Mouse (Mus musculus): ENCODE data around the gene Napb. TPM values are rescaled to one million over a fixed set of nuclear protein-coding genes. Genes with fewer than 3 reads are reported as not detected.

Napb gene
- polyA plus RNA-seq, 1 experiment from 2014 or later = 2.8 TPM

GRCm38 (mm10) chr2:148686862-148687261 is 45.4 kb downstream of the Napb start:
- Histone ChIP-seq H3K4me2 (no peak overlapping the region), H3K4me3 (ENCODE audit: low read depth, low read length) (no peak overlapping the region), H3K36me3 (ENCODE audit: insufficient read depth) (peaks cover 71% of the 10 kb centered on the region), H3K9ac (no peak overlapping the region), H3K9me3 (ENCODE audit: low read depth, low read length) (no peaks in the 10 kb centered on the region), H3K27ac (ENCODE audit: low read depth) (no peak overlapping the region), H3K4me1 (ENCODE audit: insufficient read depth) (no peaks in the 10 kb centered on the region), H3K27me3 (ENCODE audit: insufficient read depth, low read length) (no peaks in the 10 kb centered on the region)
- DNase-seq (no peak), ATAC-seq (ENCODE audit: insufficient read depth) (no peak)
- no peak for TF ChIP-seq CTCF (IDR thresholded peaks at IDR 0.05; ENCODE audit: low read depth)
- WGBS = 88% methylated on average over 1 of the region's 1 CpGs

GRCm38 (mm10) chr2:148685709-148686108 is 46.6 kb downstream of the Napb start:
- Histone ChIP-seq H3K9me3 (ENCODE audit: low read depth, low read length) (no peaks in the 10 kb centered on the region), H3K4me3 (ENCODE audit: low read depth, low read length) (no peak overlapping the region), H3K4me2 (no peak overlapping the region), H3K36me3 (ENCODE audit: insufficient read depth) (peaks cover 59% of the 10 kb centered on the region), H3K4me1 (ENCODE audit: insufficient read depth) (no peaks in the 10 kb centered on the region), H3K9ac (no peak overlapping the region), H3K27me3 (ENCODE audit: insufficient read depth, low read length) (no peaks in the 10 kb centered on the region), H3K27ac (ENCODE audit: low read depth) (no peak overlapping the region)
- no peak for TF ChIP-seq CTCF (IDR thresholded peaks at IDR 0.05; ENCODE audit: low read depth)
- ATAC-seq (ENCODE audit: insufficient read depth) (no peak), DNase-seq (no peak)
- 82% methylated on average over 3 of the region's 3 CpGs for WGBS

- ATAC-seq (ENCODE audit: insufficient read depth) = no peak
- Histone ChIP-seq H3K4me3 (ENCODE audit: low read depth, low read length) (no peak overlapping the region), H3K27ac (ENCODE audit: low read depth) (no peak overlapping the region), H3K9me3 (ENCODE audit: low read depth, low read length) (no peaks in the 10 kb centered on the region), H3K9ac (no peak overlapping the region), H3K27me3 (ENCODE audit: insufficient read depth, low read length) (no peaks in the 10 kb centered on the region), H3K4me1 (ENCODE audit: insufficient read depth) (no peaks in the 10 kb centered on the region), H3K36me3 (ENCODE audit: insufficient read depth) (peaks cover 52% of the 10 kb centered on the region), H3K4me2 (no peak overlapping the region)
- no peak for TF ChIP-seq CTCF (IDR thresholded peaks at IDR 0.05; ENCODE audit: low read depth)
- WGBS = 89% methylated on average over 2 of the region's 2 CpGs
- no peak for DNase-seq
Observed at GRCm38 (mm10) chr2:148684972-148685371, 47.3 kb downstream of the Napb start.

- H3K4me1 ChIP-seq (ENCODE audit: insufficient read depth) = no peaks in the 10 kb centered on the region
- no peak overlapping the region for H3K4me3 ChIP-seq (ENCODE audit: low read depth, low read length)
- no peaks in the 10 kb centered on the region for H3K9me3 ChIP-seq (ENCODE audit: low read depth, low read length)
- peaks cover 42% of the 10 kb centered on the region for H3K36me3 ChIP-seq (ENCODE audit: insufficient read depth)
- no peaks in the 10 kb centered on the region for H3K27me3 ChIP-seq (ENCODE audit: insufficient read depth, low read length)
- no peak overlapping the region for H3K9ac ChIP-seq
- 81% methylated on average over 1 of the region's 1 CpGs for WGBS
- ATAC-seq (ENCODE audit: insufficient read depth) (no peak), DNase-seq (no peak)
- no peak overlapping the region for H3K27ac ChIP-seq (ENCODE audit: low read depth)
- TF ChIP-seq CTCF (IDR thresholded peaks at IDR 0.05; ENCODE audit: low read depth) = no peak
- H3K4me2 ChIP-seq = no peak overlapping the region
Observed at GRCm38 (mm10) chr2:148683031-148683430, 49.2 kb downstream of the Napb start.

GRCm38 (mm10) chr2:148681461-148681891 is 50.8 kb downstream of the Napb start:
- peak; percentile 64 for TF ChIP-seq CTCF (IDR thresholded peaks at IDR 0.05; ENCODE audit: low read depth)
- ATAC-seq (ENCODE audit: insufficient read depth) = peak; percentile 70
- H3K27me3 ChIP-seq (ENCODE audit: insufficient read depth, low read length) = no peaks in the 10 kb centered on the region
- H3K9me3 ChIP-seq (ENCODE audit: low read depth, low read length) = no peaks in the 10 kb centered on the region
- peak overlapping the region; percentile 65; the same call in 1 of the 2 replicates for H3K27ac ChIP-seq (ENCODE audit: low read depth)
- H3K9ac ChIP-seq = peak overlapping the region; percentile 73
- 5% methylated on average over 17 of the region's 17 CpGs for WGBS
- H3K4me3 ChIP-seq (ENCODE audit: low read depth, low read length) = peak overlapping the region; percentile 76
- peaks cover 38% of the 10 kb centered on the region for H3K36me3 ChIP-seq (ENCODE audit: insufficient read depth)
- H3K4me2 ChIP-seq = peak overlapping the region; percentile 89
- peak; percentile 67 for DNase-seq
- 0 out of 2 replicates have a peak, but pooled peaks cover 4% of the 10 kb centered on the region for H3K4me1 ChIP-seq (ENCODE audit: insufficient read depth)

DNA sequence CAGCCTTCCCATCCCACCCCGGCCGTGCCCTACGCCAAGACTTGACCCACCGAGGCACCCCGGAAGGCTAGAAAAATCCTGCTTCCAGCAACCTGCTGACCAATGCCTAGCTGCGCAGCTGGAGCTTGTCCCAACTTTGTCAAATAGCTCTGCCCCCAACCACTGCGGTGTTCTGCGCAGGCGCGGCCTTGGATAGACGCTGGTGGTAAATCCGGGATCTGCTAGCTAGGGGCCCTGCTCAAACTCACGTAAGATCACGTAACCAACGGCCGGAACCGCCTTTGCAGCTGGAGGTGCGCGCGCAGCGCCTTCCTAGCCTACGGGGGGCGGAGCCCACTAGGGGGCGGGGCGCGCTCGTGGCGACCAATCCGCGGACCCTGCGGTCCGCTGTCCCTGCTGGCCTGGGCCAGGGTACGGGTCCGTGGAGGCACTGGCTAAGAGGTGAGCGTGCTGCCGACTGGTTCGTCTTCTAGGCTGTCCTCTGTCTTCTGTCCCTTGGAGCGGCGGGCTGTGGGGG is 51.4 kb downstream of the Napb start, which contains the start of gene Gzf1:
Gene Gzf1, plus strand, starts transcription at position 249 of the 517 bp plus-strand sequence.
- Histone ChIP-seq H3K9me3 (ENCODE audit: low read depth, low read length) (no peaks in the 10 kb centered on the region), H3K4me3 (ENCODE audit: low read depth, low read length) (peak within 1 kb of the TSS; percentile 76), H3K9ac (peak within 1 kb of the TSS; percentile 73), H3K4me1 (ENCODE audit: insufficient read depth) (0 out of 2 replicates have a peak, but pooled peaks cover 4% of the 10 kb centered on the region), H3K27me3 (ENCODE audit: insufficient read depth, low read length) (no peaks in the 10 kb centered on the region), H3K4me2 (peak within 1 kb of the TSS; percentile 89), H3K36me3 (ENCODE audit: insufficient read depth) (peaks cover 38% of the 10 kb centered on the region), H3K27ac (ENCODE audit: low read depth) (peak within 1 kb of the TSS; percentile 93)
- peak; percentile 96 for ATAC-seq (ENCODE audit: insufficient read depth)
- TF ChIP-seq CTCF (IDR thresholded peaks at IDR 0.05; ENCODE audit: low read depth) = peak; percentile 47
- under 1% methylated on average over 39 of the region's 39 CpGs for WGBS
- peak; percentile 100 for DNase-seq

DNA sequence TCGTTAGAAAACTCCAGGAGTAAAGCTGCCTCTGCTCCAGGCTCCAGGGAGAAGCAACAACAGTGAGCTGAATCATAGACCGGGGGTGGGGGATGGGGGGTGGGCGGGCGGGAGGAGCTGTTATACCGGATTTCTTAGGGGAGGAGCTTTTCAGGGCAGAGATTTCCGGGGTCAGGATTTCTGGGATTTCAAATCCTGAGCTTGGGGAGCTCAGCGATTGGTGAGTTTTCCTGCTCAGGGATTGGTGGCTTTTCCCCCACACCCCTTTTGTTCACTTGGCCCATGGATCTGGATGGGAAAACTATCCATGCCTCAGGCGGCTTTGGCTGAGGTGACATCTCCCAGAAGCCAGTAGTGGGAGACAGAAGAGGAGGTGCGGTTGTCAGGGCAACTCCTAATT is 52.9 kb downstream of the Napb start:
- DNase-seq = peak; percentile 83
- Histone ChIP-seq H3K4me2 (peak overlapping the region; percentile 89), H3K27ac (ENCODE audit: low read depth) (peak overlapping the region; percentile 93), H3K4me1 (ENCODE audit: insufficient read depth) (0 out of 2 replicates have a peak, but pooled peaks cover 4% of the 10 kb centered on the region), H3K4me3 (ENCODE audit: low read depth, low read length) (no peak overlapping the region), H3K9me3 (ENCODE audit: low read depth, low read length) (no peaks in the 10 kb centered on the region), H3K36me3 (ENCODE audit: insufficient read depth) (peaks cover 37% of the 10 kb centered on the region), H3K27me3 (ENCODE audit: insufficient read depth, low read length) (no peaks in the 10 kb centered on the region), H3K9ac (no peak overlapping the region)
- no peak for TF ChIP-seq CTCF (IDR thresholded peaks at IDR 0.05; ENCODE audit: low read depth)
- ATAC-seq (ENCODE audit: insufficient read depth) = peak; percentile 4; the same call in 1 of the 2 replicates
- WGBS = 5% methylated on average over 9 of the region's 9 CpGs

All from lung, embryonic 14.5 days (tissue).